Mouse (Mus musculus): ENCODE measurements around the gene Osbpl11.
A peak's percentile ranks its signal among the peaks of the same experiment; 100 is the strongest.

Gene Osbpl11

DNA sequence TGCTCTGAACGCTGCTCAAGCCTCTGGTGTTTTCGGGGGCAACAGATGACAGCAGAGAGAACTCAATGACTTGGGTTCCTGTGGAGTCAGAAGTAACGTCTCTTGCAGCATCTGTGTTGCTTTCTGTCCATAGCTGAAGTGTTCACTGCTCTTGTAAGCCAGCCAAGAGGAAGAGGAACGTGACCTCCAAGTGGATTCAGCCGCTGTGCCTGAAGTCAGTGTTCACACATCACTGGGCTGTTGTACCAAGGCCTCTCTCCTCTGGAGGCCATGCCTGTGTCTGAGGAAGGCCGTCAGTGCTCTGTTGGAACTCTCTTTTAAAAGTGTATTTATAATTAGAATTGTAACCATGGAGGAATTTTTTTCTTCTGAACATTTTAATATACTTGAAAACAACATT lies 57.2 kb downstream of the Osbpl11 start:
- no peak for DNase-seq (ENCODE audit: low read depth, low spot score)

DNA sequence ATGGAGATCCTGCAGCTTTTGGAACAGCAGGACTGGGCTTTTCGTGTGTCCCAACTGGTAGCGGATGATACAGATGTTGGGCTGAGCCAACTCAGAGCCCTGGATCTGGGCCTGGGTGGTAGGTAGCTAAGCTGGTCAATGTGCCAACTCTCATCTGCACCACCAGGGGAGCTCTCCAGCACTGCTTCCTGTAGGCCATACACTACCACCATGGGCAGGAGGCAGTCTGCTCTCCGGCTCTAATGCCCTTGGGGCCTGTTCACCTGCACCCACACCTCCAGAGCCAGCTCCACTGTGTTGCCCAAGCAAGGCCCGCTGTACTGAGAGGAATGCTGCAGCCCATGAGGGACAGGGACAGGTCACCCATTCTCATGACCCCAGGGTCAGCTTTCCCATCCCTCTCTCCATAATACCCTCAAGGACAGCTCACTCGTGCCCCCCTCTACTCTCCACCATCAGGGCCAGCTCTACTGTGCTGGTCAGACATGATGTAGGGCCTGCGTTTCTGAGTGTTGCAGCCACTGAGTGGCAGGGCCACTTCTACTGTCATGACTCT lies 59.3 kb downstream of the Osbpl11 start:
- peak; percentile 58 for DNase-seq (ENCODE audit: low read depth, low spot score)

DNA sequence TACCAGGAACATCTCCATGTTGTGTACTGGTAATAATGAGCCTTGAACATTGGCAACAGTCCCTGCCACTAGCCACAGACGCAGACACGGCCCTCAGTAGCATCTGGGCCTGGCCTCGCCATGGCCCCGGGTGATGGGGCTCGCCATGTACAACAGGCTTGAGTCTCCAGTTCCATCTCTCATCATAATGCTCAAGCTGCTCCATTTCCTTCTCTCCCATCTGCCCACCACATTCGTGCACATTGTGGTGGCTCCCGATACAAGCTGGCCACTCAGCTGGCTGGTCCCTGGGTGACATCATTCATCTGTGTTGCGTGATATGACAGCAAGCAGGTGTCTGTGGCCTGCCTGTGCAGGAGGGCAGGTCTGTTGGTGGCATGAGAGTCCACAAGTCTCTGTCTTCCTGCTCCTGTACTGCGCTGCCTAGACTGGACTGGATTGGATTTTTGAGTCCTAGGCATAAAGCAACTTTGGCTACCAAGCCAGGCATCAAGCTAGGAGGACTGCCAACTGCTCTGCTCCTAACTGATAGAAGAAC lies 60.1 kb downstream of the Osbpl11 start:
- DNase-seq (ENCODE audit: low read depth, low spot score): no peak

DNA sequence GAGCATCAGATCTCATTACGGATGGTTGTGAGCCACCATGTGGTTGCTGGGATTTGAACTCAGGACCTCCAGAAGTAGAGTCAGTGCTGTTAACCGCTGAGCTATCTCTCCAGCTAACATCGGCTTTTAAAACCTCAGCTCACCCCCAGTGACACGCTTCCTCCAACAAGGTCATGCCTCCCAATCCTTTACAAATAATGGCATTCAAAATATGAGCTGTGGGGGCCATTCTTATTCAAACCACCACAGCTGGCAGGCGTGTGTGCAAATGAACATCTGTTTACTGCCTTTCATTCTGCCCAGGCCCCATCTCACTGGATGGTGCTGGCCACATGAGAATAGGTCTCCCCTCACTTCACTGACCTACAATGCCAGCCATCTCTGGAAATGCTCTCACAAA lies 61.7 kb downstream of the Osbpl11 start:
- DNase-seq (ENCODE audit: low read depth, low spot score): peak; percentile 74

DNA sequence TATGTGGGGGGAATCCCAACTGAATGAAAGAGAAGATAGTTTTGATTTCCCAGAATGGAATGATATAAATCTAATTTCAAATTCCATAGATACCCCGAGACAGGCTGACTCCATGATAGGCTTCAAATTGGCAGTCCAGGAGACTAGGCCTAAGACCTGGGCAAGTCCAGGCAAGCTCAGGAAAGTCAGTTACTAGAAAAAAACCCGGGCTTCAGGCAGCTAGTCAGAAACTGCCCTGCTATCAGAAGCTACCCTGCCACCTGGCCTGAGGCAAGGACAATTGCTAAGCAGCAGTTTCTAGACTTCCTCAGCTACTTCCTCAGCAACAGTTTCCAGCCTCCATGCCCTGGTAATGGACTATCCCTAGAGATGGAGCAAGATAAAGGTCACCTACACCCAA lies 62.1 kb downstream of the Osbpl11 start:
- peak; percentile 45 for DNase-seq (ENCODE audit: low read depth, low spot score)

DNA sequence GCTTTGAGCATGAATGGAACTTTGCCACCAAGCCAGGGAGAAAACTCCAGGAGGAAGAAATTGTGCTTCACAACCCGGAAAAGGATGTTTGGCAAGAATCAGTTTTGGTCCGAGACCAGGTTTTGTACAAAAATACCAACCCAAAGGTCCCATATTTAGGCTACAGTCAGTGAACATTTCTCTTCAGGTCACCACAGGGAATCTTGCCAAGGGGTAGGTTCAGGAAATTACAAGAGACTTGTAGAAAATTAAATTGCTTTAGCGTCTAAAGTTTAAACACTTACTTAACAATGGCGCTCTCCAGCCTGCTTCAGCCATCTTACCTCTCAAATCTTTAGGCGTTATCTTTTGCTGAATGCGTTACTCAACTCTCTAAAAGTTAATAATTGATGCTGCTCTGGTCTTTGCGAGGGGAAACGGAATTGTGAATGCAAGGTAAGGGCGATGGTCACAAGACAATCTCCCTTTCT lies 65.8 kb downstream of the Osbpl11 start:
- DNase-seq (ENCODE audit: low read depth, low spot score): peak; percentile 46

DNA sequence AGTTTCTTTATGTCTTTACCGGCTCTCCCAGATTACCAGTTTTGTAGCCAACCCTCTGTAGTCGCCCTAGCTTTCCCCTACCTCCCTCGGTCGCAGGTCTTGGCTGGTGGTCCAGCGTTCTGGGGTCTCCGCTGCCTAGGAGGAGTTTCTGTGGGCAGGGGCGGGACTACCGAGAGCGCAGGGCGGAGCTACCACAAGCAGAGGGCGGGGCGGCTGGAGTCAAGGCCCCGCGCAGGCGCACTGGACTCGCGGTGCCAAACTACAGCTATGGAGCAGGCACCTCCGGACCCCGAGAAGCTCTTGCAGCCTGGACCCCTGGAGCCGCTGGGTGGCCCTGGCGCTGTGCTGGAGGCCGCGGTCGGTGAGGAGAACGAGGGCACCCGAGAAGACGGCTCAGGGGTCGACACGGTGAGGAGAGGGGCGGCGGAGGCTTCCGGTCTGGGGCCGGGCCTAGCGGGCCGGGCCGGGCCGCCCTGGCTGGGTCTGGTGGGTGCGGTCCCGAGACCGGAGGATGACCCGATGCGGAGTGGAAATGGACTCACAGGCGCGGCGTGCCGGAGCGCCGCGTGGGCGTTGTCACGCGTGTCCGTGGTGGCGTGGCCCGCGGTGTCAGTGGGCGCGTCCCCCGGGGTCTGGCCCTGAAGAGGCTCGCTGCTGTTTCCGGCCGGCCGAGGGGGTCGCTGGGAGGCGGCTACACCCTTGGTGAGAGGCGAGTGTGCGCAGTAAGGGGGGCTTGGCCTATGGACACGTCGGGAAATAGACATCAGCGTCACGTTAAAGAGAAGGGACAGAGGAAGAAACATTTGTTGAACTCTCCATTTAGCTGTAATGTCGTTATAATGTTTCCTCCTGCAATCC lies 66.6 kb downstream of the Osbpl11 start, which contains the start of gene Snx4:
Snx4 (plus strand) TSS at position 249 of the 858 bp plus-strand sequence.
- peak; percentile 92 for DNase-seq (ENCODE audit: low read depth, low spot score)

DNA sequence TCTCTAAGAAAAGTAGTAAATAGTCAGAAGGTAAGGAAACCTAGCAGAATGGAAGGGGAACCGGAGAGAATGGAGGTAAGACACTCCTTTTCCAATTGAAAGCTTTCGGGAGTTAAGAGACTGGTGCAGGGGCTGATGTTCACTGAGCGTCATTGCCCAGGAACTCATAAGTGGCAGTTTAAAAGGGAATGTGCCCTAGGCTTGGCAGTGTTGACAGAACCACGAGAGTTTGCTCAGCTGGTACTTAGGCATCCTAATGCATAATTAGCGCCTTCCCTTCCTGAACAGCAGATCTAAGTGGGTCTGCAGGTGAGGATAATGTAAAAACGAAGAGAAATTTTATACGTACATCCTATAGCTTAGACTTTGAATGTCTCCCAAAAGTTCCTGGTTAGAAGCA lies 70.7 kb downstream of the Osbpl11 start:
- no peak for DNase-seq (ENCODE audit: low read depth, low spot score)

DNA sequence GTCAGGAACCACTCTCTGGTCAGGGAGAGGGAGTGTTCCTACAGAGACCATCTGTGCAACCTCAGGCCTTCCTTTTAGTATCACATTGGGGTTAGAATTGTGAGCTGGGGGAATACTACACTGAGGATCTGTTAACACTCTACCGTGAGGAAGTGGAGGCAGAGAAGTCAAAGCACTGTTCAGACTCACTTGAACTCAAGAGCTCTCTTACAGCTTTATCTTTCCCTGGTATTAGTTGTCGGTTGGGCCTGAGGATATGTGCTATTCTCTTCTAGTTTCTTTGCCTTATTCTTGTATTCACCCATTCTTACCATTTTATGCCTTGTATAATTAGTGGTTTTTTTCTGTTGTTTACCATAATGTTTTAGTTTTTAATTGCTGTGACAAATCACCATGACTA lies 73.7 kb downstream of the Osbpl11 start:
- no peak for DNase-seq (ENCODE audit: low read depth, low spot score)

DNA sequence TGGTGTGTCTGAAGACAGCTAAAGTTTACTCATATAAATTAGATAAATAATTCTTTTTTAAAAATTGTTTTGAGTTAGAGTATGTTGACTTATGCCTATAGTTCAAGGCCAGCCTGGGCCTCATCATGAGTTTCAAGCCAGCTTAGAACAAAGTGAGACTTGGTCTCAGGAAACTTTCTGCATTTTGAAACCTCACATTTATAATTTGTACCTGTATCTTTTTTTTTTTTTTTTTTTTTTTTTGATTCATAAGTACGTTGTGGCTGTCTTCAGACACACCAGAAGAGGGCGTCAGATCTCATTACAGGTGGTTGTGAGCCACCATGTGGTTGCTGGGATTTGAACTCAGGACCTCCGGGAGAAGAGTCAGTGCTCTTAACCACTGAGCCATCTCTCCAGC lies 75.0 kb downstream of the Osbpl11 start:
- no peak for DNase-seq (ENCODE audit: low read depth, low spot score)

DNA sequence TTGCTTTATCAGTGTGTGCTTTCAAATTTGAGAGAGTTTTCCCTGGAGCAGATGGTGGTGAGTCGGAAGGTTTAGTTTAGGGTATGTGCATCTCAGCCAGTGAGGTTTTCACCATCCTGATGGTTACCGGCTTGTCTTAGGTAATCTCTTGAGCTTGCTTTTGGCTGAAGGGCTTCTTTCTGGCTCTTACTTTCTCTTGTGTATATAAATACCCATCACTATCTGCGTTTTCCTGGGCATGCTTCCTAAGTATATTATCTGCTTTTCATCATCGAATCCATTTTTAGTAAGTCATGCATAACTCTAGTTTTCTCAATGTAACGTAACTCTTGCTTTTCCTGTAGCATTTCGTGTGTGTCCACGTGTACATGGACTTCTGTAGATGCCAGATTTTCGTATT lies 76.0 kb downstream of the Osbpl11 start:
- no peak for DNase-seq (ENCODE audit: low read depth, low spot score)

DNA sequence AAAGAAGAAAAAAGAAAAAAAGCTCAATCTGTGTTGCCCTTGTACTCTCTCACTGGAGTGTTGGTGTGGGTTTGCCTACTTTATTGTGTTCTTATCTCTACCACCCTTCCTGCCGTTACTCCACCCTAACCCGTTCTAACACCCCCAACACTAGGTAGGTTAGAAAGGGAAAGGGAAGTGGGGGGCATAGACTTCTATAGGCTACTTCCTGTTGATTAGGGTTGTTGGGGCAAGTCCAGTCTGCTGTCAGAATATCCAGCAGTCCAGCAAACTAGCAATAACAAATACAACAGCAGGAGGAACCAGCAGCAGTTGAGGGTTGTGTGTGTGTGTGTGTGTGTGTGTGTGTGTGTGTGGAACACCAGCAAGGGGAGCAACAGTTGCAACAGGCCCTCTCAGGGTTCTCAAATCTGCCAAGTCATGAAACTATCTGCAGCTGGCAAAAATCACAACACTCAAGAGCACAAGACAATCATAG lies 76.8 kb downstream of the Osbpl11 start:
- no peak for DNase-seq (ENCODE audit: low read depth, low spot score)

DNA sequence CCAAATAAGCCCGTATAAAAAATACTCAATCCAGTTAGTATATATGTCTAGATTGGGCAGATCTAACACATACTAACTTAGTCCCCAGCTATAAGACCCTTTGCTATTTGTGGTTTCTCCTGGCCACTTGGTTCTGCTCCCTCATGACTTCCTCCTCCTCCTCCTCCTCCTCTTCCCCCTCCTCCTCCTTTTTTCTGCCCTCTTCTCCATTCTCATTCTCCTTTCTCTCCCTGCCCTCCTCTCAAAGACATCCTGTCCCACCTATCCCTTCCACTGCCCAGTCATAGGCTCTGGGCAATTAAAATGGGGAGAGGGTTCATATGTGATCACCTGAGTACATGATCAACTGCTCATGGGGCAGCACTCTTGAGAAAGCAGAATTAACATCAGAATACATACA lies 77.2 kb downstream of the Osbpl11 start:
- no peak for DNase-seq (ENCODE audit: low read depth, low spot score)

DNA sequence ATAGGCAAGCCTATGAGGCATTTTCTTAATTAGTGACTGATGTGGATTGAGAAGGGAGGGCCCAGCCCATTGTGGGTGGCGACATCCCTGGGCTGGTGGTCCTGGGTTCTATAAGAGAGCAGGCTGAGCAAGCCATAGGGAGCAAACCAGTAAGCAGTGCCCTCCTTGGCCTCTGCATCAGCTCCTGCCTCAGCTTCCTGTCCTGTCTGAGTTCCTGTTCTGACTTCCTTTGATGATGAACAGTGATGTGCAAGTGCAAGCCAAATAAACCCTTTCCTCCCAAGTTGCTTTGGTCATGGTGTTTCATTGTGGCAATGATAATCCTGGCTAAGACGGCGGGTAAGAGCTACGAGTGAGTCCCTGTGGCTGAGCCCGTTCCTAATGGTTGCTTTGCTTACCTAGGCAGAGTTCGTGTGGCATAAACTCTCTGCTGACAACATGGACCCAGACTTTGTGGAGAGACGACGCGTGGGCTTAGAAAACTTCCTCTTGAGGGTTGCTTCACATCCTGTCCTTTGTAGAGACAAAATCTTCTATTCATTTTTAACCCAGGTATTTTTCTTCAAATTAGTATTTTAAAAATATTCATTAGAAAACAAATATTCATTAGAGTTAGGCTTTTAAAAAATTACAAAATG lies 82.9 kb downstream of the Osbpl11 start:
- DNase-seq (ENCODE audit: low read depth, low spot score): no peak

DNA sequence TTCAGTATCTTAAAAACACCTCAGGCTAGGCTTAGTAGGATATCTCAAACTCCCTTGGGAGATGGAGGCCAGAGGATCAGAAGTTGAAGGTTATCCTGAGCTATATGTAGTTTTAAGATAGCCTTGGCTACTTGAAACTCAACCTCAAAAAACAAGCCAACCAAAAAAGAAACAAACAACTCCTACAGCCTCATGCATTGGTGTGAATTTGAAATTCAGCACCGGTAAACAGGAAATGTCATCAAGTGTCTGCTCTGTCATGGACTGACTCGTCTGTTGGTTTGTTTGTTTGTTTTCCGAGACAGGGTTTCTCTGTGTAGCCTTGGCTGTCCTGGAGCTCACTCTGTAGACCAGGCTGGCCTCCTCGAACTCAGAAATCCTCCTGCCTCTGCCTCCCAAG lies 87.0 kb downstream of the Osbpl11 start:
- peak; percentile 34 for DNase-seq (ENCODE audit: low read depth, low spot score)

DNA sequence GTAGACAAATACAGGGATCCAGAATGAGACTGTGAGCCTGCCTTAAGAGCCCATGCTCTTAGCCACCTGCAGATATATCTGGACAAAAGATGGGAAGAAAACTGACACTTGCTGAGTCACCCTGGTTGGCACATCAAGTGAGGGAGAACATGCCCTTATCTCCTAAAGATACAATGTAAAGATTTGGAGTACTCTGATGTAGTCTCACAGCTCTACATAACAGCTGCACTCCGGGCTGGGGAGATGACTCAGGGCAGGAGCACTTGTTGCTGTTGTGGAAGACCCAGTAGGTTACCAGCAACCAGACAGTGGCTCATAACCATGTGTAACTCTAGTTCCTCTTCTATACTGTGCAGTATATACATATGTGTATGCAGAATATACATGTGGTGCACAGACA lies 98.2 kb downstream of the Osbpl11 start:
- DNase-seq (ENCODE audit: low read depth, low spot score): no peak

DNA sequence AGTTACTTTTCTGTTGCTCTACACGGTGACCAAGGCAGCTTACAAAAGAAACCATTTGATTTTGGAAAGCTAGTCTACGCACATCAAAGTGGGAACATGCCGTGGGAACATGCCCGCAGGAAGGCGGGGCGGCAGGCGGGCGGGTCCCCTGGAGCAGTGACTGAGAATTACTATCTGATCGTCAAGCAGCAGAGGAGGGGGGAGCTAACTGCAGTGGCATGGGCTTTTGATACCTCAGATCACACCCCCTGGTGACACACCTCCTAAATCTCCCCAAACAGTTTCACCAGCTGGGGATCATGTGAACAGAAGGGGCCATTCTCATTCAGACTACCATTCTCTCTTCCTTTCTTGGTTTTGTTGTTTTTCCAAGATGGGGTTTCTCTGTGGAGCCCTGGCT lies 103.7 kb downstream of the Osbpl11 start:
- DNase-seq (ENCODE audit: low read depth, low spot score): peak; percentile 63

DNA sequence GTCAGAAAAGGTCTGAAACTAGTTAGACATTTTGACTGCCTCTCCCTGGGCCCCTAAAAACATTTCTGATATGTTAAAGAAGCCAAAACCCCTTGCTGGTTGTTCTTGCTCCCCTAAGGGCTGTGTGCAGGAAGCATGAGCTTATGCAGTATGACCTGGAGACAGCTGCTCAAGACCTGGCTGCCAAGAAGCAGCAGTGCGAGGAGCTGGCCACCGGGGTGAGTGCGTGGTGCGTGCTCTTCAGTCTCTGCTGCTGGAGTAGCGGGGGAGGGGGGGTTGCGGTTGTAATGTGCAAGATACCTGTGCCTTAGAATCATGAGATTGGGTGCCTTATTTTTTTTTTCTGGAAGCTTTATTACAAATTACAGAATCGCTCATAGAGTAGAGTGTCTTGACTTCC lies 105.1 kb downstream of the Osbpl11 start:
- DNase-seq (ENCODE audit: low read depth, low spot score): peak; percentile 30

DNA sequence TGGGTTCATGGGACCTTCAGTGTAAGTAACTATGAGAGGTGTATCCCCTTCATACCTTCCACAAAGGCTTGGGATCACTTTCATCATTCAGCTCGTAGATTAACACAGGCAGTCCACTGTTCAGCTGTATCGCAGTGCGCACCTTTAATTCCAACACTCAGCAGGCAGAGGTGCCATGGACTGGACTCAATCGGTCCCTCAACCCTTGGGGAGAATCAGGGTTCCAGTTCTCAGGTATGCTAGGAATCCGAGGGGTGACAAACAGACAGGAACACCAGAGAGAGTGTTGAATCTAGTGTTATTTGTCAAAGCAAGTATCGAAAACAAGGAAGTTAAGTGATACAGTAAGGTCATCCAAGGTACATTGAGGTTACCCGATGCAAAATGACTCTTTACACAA lies 107.4 kb downstream of the Osbpl11 start:
- peak; percentile 15 for DNase-seq (ENCODE audit: low read depth, low spot score)

Measured in R1 (cell line).